Mouse (Mus musculus) liver, embryonic 14.5 days (tissue): ENCODE results near the gene Fgf10. TPM values are rescaled to one million over a fixed set of nuclear protein-coding genes. Genes with fewer than 3 reads are reported as not detected.

Experiments
- ATAC-seq: fragments of 200-750 bp; cut with Nextera tagmentation; 2 replicates; pipeline ENCODE4 v1.8.0; 2017; ENCODE audit warnings: moderate number of reproducible peaks, mild to moderate bottlenecking, moderate library complexity; ENCODE audit not compliant: insufficient read depth
- DNase-seq, 3 experiments: peaks; one replicate each; pipeline ENCODE4 v3.0.0-alpha.2; 2012 to 2013; ENCODE audit warnings: low read depth in 3 of 3, low spot score in 3 of 3
- H3K27ac ChIP-seq: fragments of 300-500 bp; sonication (generic); 2 replicates; pipeline ENCODE4 v1.5.1; 2014; ENCODE audit warnings: moderate library complexity, mild to moderate bottlenecking, control low read depth, inconsistent platforms
- H3K27me3 ChIP-seq: fragments of 300-500 bp; sonication (generic); 2 replicates; pipeline ENCODE4 v1.6.1; 2014; ENCODE audit warnings: mild to moderate bottlenecking, low read length, moderate library complexity; ENCODE audit not compliant: control insufficient read depth, insufficient read depth
- H3K36me3 ChIP-seq: fragments of 300-500 bp; sonication (generic); replicated peaks from 2 replicates; pipeline ENCODE4 v1.6.1; 2014; ENCODE audit warnings: low read depth; ENCODE audit not compliant: control insufficient read depth, insufficient read depth
- H3K4me1 ChIP-seq, 2 experiments: fragments of 200-500 bp in 1 of 2; fragments of 300-500 bp in 1 of 2; sonication (generic) in 1 of 2; replicated peaks; 2 replicates each; pipeline ENCODE4 v1.6.1; 2012 to 2014; ENCODE audit warnings: antibody characterized with exemption in 1 of 2, inconsistent platforms in 1 of 2, low read length in 1 of 2; ENCODE audit not compliant: control insufficient read depth in 2 of 2, insufficient read depth in 2 of 2
- H3K4me2 ChIP-seq: fragments of 300-500 bp; sonication (generic); 2 replicates; pipeline ENCODE4 v1.6.1; 2014; ENCODE audit warnings: low read depth, mild to moderate bottlenecking, control low read depth, moderate library complexity
- H3K4me3 ChIP-seq, 2 experiments: fragments of 200-500 bp in 1 of 2; fragments of 300-500 bp in 1 of 2; sonication (generic) in 1 of 2; 2 replicates each; pipeline ENCODE4 v1.5.1; 2012 to 2014; ENCODE audit warnings: low read depth in 2 of 2, low read length in 2 of 2, mild to moderate bottlenecking in 2 of 2, control low read depth in 1 of 2, inconsistent platforms in 1 of 2, moderate library complexity in 1 of 2; ENCODE audit not compliant: insufficient read depth in 1 of 2
- H3K9ac ChIP-seq: fragments of 300-500 bp; sonication (generic); replicated peaks from 2 replicates; pipeline ENCODE4 v1.6.1; 2014; ENCODE audit warnings: mild to moderate bottlenecking, control low read depth, moderate library complexity
- H3K9me3 ChIP-seq: fragments of 300-500 bp; sonication (generic); 2 replicates; pipeline ENCODE4 v1.6.1; 2016; ENCODE audit warnings: low read length, mixed read lengths; ENCODE audit not compliant: control insufficient read depth
- CTCF ChIP-seq: IDR thresholded peaks from 2 replicates; pipeline ENCODE4 v1.5.1; 2016; ENCODE audit warnings: antibody characterized with exemption, low read depth, control low read depth
- EP300 ChIP-seq: IDR thresholded peaks from 2 replicates; pipeline ENCODE4 v1.6.1; 2016; ENCODE audit warnings: antibody characterized with exemption, low read depth
- WGBS: fragments of 180-500 bp; shearing (Covaris S2); extraction: QIAGEN DNeasy Blood & Tissue Kit; methylation state at CpG from one replicate; pipeline ENCODE4 v1.1.7; 2014; ENCODE audit not compliant: insufficient replicate concordance; 5-methylcytosine and 5-hydroxymethylcytosine counted together
- polyA plus RNA-seq, 2 experiments: library from polyadenylated mRNA; depleted of rRNA in 1 of 2; stranded (reverse) in 1 of 2; unstranded in 1 of 2; fragments of >200 nt; fragmentation: Nextera tagmentation in 1 of 2; extraction: Ambion mirVana in 1 of 2; gene quantifications; 2 replicates each; pipeline versions ENCODE4 v1.2.1 to v1.2.3; 2012 to 2014

The Fgf10 gene
- polyA plus RNA-seq, 2 experiments: 0.04 to 0.08 TPM

- no peak for ATAC-seq
- H3K9me3 ChIP-seq: no peaks in the 10 kb centered on the region
Measured at GRCm38 (mm10) chr13:118643138-118643537, 26.5 kb upstream of the Fgf10 start.

GRCm38 (mm10) chr13:118656991-118657390 lies 12.6 kb upstream of the Fgf10 start:
- H3K4me3 ChIP-seq: no peak overlapping the region
- ATAC-seq: no peak
- H3K36me3 ChIP-seq: no peaks in the 10 kb centered on the region
- 64% methylated on average over 5 of the region's 5 CpGs for WGBS
- H3K27ac ChIP-seq: no peak overlapping the region
- no peaks in the 10 kb centered on the region for H3K4me1 ChIP-seq
- H3K9ac ChIP-seq: no peak overlapping the region
- no peak overlapping the region for H3K4me2 ChIP-seq
- no peak for DNase-seq
- no peaks in the 10 kb centered on the region for H3K9me3 ChIP-seq
- TF ChIP-seq CTCF (no peak), EP300 (no peak)
- H3K27me3 ChIP-seq: no peaks in the 10 kb centered on the region

More at GRCm38 (mm10) chr13:118643138-118643537, 26.5 kb upstream of the Fgf10 start:
- Histone ChIP-seq H3K4me2 (no peak overlapping the region), H3K36me3 (no peaks in the 10 kb centered on the region), H3K27me3 (no peaks in the 10 kb centered on the region), H3K27ac (no peak overlapping the region), H3K4me3 (no peak overlapping the region), H3K9ac (no peak overlapping the region), H3K4me1 (no peaks in the 10 kb centered on the region)
- 68% methylated on average over 6 of the region's 6 CpGs for WGBS
- no peak for DNase-seq
- TF ChIP-seq CTCF (no peak), EP300 (no peak)

- H3K4me3 ChIP-seq: no peak overlapping the region
- H3K4me1 ChIP-seq: no peaks in the 10 kb centered on the region
- no peaks in the 10 kb centered on the region for H3K36me3 ChIP-seq
- H3K9me3 ChIP-seq: no peaks in the 10 kb centered on the region
- DNase-seq: no peak
- H3K4me2 ChIP-seq: no peak overlapping the region
- H3K27ac ChIP-seq: no peak overlapping the region
- TF ChIP-seq EP300 (no peak), CTCF (no peak)
- ATAC-seq: no peak
- H3K9ac ChIP-seq: no peak overlapping the region
- whole genome bisulfite sequencing: 71% methylated on average over 2 of the region's 2 CpGs
- H3K27me3 ChIP-seq: no peaks in the 10 kb centered on the region
Measured at GRCm38 (mm10) chr13:118658031-118658430, 11.6 kb upstream of the Fgf10 start.

GRCm38 (mm10) chr13:118658608-118659326 lies 10.8 kb upstream of the Fgf10 start:
- TF ChIP-seq EP300 (no peak), CTCF (no peak)
- WGBS: 67% methylated on average over 7 of the region's 7 CpGs
- ATAC-seq (no peak), DNase-seq (no peak)
- no peaks in the 10 kb centered on the region for H3K27me3 ChIP-seq
- no peak overlapping the region for H3K9ac ChIP-seq
- H3K4me1 ChIP-seq: no peaks in the 10 kb centered on the region
- no peaks in the 10 kb centered on the region for H3K36me3 ChIP-seq
- H3K4me3 ChIP-seq: no peak overlapping the region
- H3K27ac ChIP-seq: no peak overlapping the region
- no peaks in the 10 kb centered on the region for H3K9me3 ChIP-seq
- H3K4me2 ChIP-seq: no peak overlapping the region

GRCm38 (mm10) chr13:118661664-118662063 lies 7.9 kb upstream of the Fgf10 start:
- Histone ChIP-seq H3K4me2 (no peak overlapping the region), H3K4me1 (no peaks in the 10 kb centered on the region), H3K9me3 (no peaks in the 10 kb centered on the region), H3K27ac (no peak overlapping the region), H3K27me3 (no peaks in the 10 kb centered on the region), H3K4me3 (no peak overlapping the region), H3K9ac (no peak overlapping the region), H3K36me3 (no peaks in the 10 kb centered on the region)
- no peak for ATAC-seq
- WGBS: 56% methylated on average over 3 of the region's 3 CpGs
- no peak for TF ChIP-seq CTCF
- no peak for TF ChIP-seq EP300
- DNase-seq: no peak
